Mouse (Mus musculus) Patski (cell line): ENCODE measurements around the gene Ccdc9b. TPM values are rescaled to one million over a fixed set of nuclear protein-coding genes. Genes with fewer than 3 reads are reported as not detected.

Source experiments
- ATAC-seq: fragments of 100-300 bp; one replicate; pipeline ENCODE4 v1.8.0; 2021
- CTCF ChIA-PET: fragments of 350-600 bp; sonication (Branson Sonifier 250); formaldehyde crosslinking; loops from one replicate; lab custom pipeline; 2022; ENCODE audit warnings: inconsistent platforms; lab: Charles Lee
- POLR2A ChIA-PET: fragments of 350-600 bp; sonication (Branson Sonifier 250); formaldehyde crosslinking; loops from one replicate; lab custom pipeline; 2022; ENCODE audit warnings: antibody characterized with exemption, inconsistent platforms; lab: Charles Lee
- DNase-seq: peaks from one replicate; pipeline ENCODE4 v3.0.0-alpha.2; 2011; ENCODE audit warnings: low read depth, low spot score
- H3K27me3 ChIP-seq: fragments of 371-371 bp; one replicate; pipeline ENCODE4 v1.5.1; 2021
- CTCF ChIP-seq: fragments of 100-300 bp; IDR thresholded peaks from one replicate; pipeline ENCODE4 v1.5.1; 2021
- in situ Hi-C: fragments of 300-500 bp; cut with MboI; formaldehyde crosslinking; loops from 3 replicates; pipeline ENCODE4 v1.11.1; 2018; ENCODE audit warnings: low pct_unique_long_range_greater_than_20kb, mixed read lengths
- polyA plus RNA-seq: library from polyadenylated mRNA; unstranded; gene quantifications from one replicate; pipeline ENCODE4 v1.2.3, GENCODE M21; 2021

The Ccdc9b gene
- polyA plus RNA-seq, 1 experiment from 2014 or later, result 31.5 TPM

- no peak for DNase-seq
- in situ Hi-C loops, result loop anchor here (5.0 kb wide), 1 partner anchor 118 kb away; no protein-coding TSS in a partner anchor
- no peak for TF ChIP-seq CTCF
- no peaks in the 10 kb centered on the region for H3K27me3 ChIP-seq
- CTCF ChIA-PET, result interaction anchor here (0.6 to 3.4 kb wide), 12 partner anchors 13 to 213 kb away, joined by 3 to 23 read pairs (median 3); partner anchors contain the start of genes Disp2 and Knstrn
- ATAC-seq, result no peak
- POLR2A ChIA-PET, result interaction anchor here (0.6 to 1.5 kb wide), 8 partner anchors 15 to 123 kb away, joined by 3 to 7 read pairs (median 4); partner anchors contain the start of genes Disp2 and Inafm2
Measured at GRCm38 (mm10) chr2:118764094-118764831, 1.8 kb upstream of the Ccdc9b start.

GRCm38 (mm10) chr2:118763469-118763868 is 1.0 kb upstream of the Ccdc9b start:
- H3K27me3 ChIP-seq, result no peaks in the 10 kb centered on the region
- in situ Hi-C loops, result loop anchor here (5.0 kb wide), 1 partner anchor 119 kb away; no protein-coding TSS in a partner anchor
- ChIA-PET POLR2A (interaction anchor here (0.6 to 1.5 kb wide), 8 partner anchors 14 to 124 kb away, joined by 3 to 7 read pairs (median 3); partner anchors contain the start of genes Disp2, Inafm2 and Knstrn), CTCF (interaction anchor here (0.9 to 3.4 kb wide), 6 partner anchors 16 to 125 kb away, joined by 3 to 23 read pairs (median 4); partner anchors contain the start of gene Disp2)
- no peak for TF ChIP-seq CTCF
- ATAC-seq (no peak), DNase-seq (no peak)

- ChIA-PET CTCF (interaction anchor here (0.9 to 6.0 kb wide), 5 partner anchors 14 to 120 kb away, joined by 3 to 34 read pairs (median 6); partner anchors contain the start of genes Disp2 and Inafm2), POLR2A (interaction anchor here (1.0 to 1.2 kb wide), 3 partner anchors 13 to 51 kb away, joined by 3 to 4 read pairs (median 3); partner anchors contain the start of genes Inafm2 and Knstrn)
- no peak for ATAC-seq
- no peaks in the 10 kb centered on the region for H3K27me3 ChIP-seq
- in situ Hi-C loops, result loop anchor here (5.0 kb wide), 1 partner anchor 120 kb away; no protein-coding TSS in a partner anchor
- no peak for DNase-seq
- no peak for TF ChIP-seq CTCF
Measured at GRCm38 (mm10) chr2:118762784-118763148, 305 bp upstream of the Ccdc9b start.

GRCm38 (mm10) chr2:118761358-118761757 is 1.1 kb downstream of the Ccdc9b start:
- no peak for DNase-seq
- in situ Hi-C loops, result loop anchor here (5.0 kb wide), 1 partner anchor 121 kb away; no protein-coding TSS in a partner anchor
- CTCF ChIA-PET, result interaction anchor here (1.3 to 6.0 kb wide), 3 partner anchors 13 to 274 kb away, joined by 3 to 34 read pairs (median 3); partner anchors contain the start of gene Inafm2
- POLR2A ChIA-PET, result interaction anchor here (0.6 to 2.4 kb wide), 5 partner anchors 14 to 101 kb away, joined by 3 to 10 read pairs (median 4); no protein-coding TSS in a partner anchor
- H3K27me3 ChIP-seq, result no peaks in the 10 kb centered on the region
- TF ChIP-seq CTCF, result no peak
- no peak for ATAC-seq

GRCm38 (mm10) chr2:118760311-118761025 is 2.0 kb downstream of the Ccdc9b start:
- ChIA-PET POLR2A (interaction anchor here (0.8 to 2.4 kb wide), 3 partner anchors 10 to 15 kb away, joined by 3 to 10 read pairs (median 5); no protein-coding TSS in a partner anchor), CTCF (interaction anchor here (0.6 to 6.0 kb wide), 5 partner anchors 12 to 273 kb away, joined by 3 to 34 read pairs (median 3); no protein-coding TSS in a partner anchor)
- no peak for TF ChIP-seq CTCF
- in situ Hi-C loops, result loop anchor here (5.0 kb wide), 1 partner anchor 122 kb away; no protein-coding TSS in a partner anchor
- ATAC-seq (peak; percentile 40), DNase-seq (no peak)
- no peaks in the 10 kb centered on the region for H3K27me3 ChIP-seq

- in situ Hi-C loops, result loop anchor here (5.0 kb wide), 1 partner anchor 122 kb away; no protein-coding TSS in a partner anchor
- POLR2A ChIA-PET, result interaction anchor here (1.2 to 1.9 kb wide), 2 partner anchors 9 to 12 kb away, joined by 4 to 5 read pairs; no protein-coding TSS in a partner anchor
- CTCF ChIA-PET, result interaction anchor here (1.0 to 6.0 kb wide), 5 partner anchors 11 to 123 kb away, joined by 3 to 34 read pairs (median 3); no protein-coding TSS in a partner anchor
- no peak for DNase-seq
- TF ChIP-seq CTCF, result no peak
- no peak for ATAC-seq
- H3K27me3 ChIP-seq, result no peaks in the 10 kb centered on the region
Measured at GRCm38 (mm10) chr2:118759828-118760227, 2.6 kb downstream of the Ccdc9b start.

- in situ Hi-C loops, result no loop called here
- POLR2A ChIA-PET, result no interaction called here
- no peak for TF ChIP-seq CTCF
- no peaks in the 10 kb centered on the region for H3K27me3 ChIP-seq
- CTCF ChIA-PET, result no interaction called here
- ATAC-seq (no peak), DNase-seq (no peak)
Measured at GRCm38 (mm10) chr2:118756103-118756502, 6.4 kb downstream of the Ccdc9b start.

- DNase-seq (no peak), ATAC-seq (no peak)
- in situ Hi-C loops, result no loop called here
- H3K27me3 ChIP-seq, result no peaks in the 10 kb centered on the region
- ChIA-PET CTCF (no interaction called here), POLR2A (no interaction called here)
- no peak for TF ChIP-seq CTCF
Measured at GRCm38 (mm10) chr2:118755407-118755806, 7.1 kb downstream of the Ccdc9b start.

- DNase-seq (no peak), ATAC-seq (no peak)
- in situ Hi-C loops, result no loop called here
- ChIA-PET POLR2A (interaction anchor here (0.9 kb wide), 1 partner anchor 9 kb away, joined by 4 read pairs; the partner anchor contains the start of gene Inafm2), CTCF (no interaction called here)
- no peaks in the 10 kb centered on the region for H3K27me3 ChIP-seq
- TF ChIP-seq CTCF, result no peak
Measured at GRCm38 (mm10) chr2:118754143-118754542, 8.3 kb downstream of the Ccdc9b start.

- POLR2A ChIA-PET, result no interaction called here
- CTCF ChIA-PET, result no interaction called here
- H3K27me3 ChIP-seq, result no peaks in the 10 kb centered on the region
- DNase-seq (no peak), ATAC-seq (no peak)
- in situ Hi-C loops, result no loop called here
- TF ChIP-seq CTCF, result no peak
Measured at GRCm38 (mm10) chr2:118752792-118753108, 9.7 kb downstream of the Ccdc9b start.
